Mouse (Mus musculus): ENCODE measurements around the gene BC048562. TPM values are rescaled to one million over a fixed set of nuclear protein-coding genes. Genes with fewer than 3 reads are reported as not detected.

Gene BC048562
- polyA plus RNA-seq, 1 experiment from 2014 or later, result not detected

DNA sequence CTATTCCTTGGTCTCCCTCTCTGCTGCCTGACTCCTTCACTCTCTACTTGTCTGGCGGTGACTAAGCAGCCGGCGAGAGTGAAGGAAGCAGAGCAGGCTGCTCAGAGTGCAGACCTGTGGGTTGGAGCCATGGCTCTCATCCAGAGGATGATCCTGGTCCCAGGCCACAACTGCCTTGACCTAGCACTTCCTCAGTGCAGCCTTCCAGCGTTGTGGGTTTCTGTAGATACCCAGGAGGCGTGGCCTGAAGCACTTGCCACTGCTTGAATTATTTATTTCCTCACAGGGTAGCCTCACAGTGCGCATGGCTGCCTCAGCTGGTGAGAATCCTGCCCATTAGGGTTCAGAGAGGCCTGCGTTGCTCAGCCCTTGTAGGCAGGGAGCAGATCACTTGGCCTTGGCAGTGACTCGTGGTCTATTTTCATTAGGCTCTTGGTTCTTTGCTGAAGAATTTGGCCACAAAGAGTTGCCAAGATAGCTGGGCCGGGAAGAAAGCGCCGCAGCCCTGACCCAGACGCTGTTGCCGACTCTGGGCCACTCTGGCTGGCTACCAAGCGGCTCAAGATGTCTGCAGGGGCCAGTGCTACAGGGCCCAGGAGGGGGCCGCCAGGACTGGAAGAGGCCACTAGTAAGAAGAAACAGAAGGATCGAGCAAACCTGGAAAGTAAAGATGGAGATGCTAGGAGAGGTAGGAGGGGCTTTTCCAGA, 55.9 kb downstream of the BC048562 start:
- H3K4me3 ChIP-seq (replicated peaks), result peak overlapping the region; percentile 96
- H3K27me3 ChIP-seq, result no peaks in the 10 kb centered on the region
- peaks cover 77% of the 10 kb centered on the region for H3K36me3 ChIP-seq
- no peaks in the 10 kb centered on the region for H3K9me3 ChIP-seq (replicated peaks)
- WGBS, result 84% methylated on average over 16 of the region's 16 CpGs
- H3K9ac ChIP-seq, result peak overlapping the region; percentile 98
- H3K4me2 ChIP-seq (replicated peaks), result peak overlapping the region; percentile 77
- peaks cover 21% of the 10 kb centered on the region for H3K4me1 ChIP-seq
- ATAC-seq (ENCODE audit: insufficient number of reproducible peaks, low FRiP score, low TSS enrichment, low read depth), result no peak
- H3K27ac ChIP-seq (replicated peaks), result peak overlapping the region; percentile 56

DNA sequence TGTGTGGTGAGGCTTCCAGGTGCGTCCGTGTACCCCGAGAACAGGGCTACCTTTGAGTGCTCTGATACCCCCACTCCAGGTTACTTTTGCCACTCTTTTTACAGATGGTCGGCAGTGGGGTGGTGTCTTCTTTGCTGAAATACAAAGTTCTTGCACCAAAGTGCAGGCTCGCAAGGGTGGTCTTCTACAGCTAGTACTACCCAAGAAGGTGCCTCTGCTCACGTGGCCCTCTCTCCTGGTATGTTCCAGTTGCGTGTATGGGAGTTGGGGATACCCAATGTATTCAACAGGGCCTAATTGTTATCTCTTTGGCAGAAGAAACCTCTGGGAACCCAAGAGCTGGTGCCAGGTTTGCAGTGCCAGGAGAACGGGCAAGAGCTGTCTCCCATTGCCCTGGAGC, 57.0 kb downstream of the BC048562 start:
- no peak for ATAC-seq (ENCODE audit: insufficient number of reproducible peaks, low FRiP score, low TSS enrichment, low read depth)
- 98% methylated on average over 8 of the region's 8 CpGs for WGBS
- H3K4me2 ChIP-seq (replicated peaks), result no peak overlapping the region
- no peak overlapping the region for H3K4me3 ChIP-seq (replicated peaks)
- H3K4me1 ChIP-seq, result peaks cover 21% of the 10 kb centered on the region
- H3K27me3 ChIP-seq, result no peaks in the 10 kb centered on the region
- H3K36me3 ChIP-seq, result peaks cover 77% of the 10 kb centered on the region
- no peak overlapping the region for H3K9ac ChIP-seq
- H3K27ac ChIP-seq (replicated peaks), result no peak overlapping the region
- no peaks in the 10 kb centered on the region for H3K9me3 ChIP-seq (replicated peaks)

GRCm38 (mm10) chr9:108494146-108494825, 58.0 kb downstream of the BC048562 start:
- H3K4me3 ChIP-seq (replicated peaks), result no peak overlapping the region
- ATAC-seq (ENCODE audit: insufficient number of reproducible peaks, low FRiP score, low TSS enrichment, low read depth), result no peak

GRCm38 (mm10) chr9:108494905-108495304, 58.6 kb downstream of the BC048562 start:
- 78% methylated on average over 10 of the region's 10 CpGs for WGBS
- Histone ChIP-seq H3K4me1 (peaks cover 20% of the 10 kb centered on the region), H3K4me3 (replicated peaks) (no peak overlapping the region), H3K9me3 (replicated peaks) (no peaks in the 10 kb centered on the region), H3K27me3 (no peaks in the 10 kb centered on the region), H3K4me2 (replicated peaks) (no peak overlapping the region), H3K36me3 (peaks cover 78% of the 10 kb centered on the region), H3K9ac (no peak overlapping the region), H3K27ac (replicated peaks) (no peak overlapping the region)
- ATAC-seq (ENCODE audit: insufficient number of reproducible peaks, low FRiP score, low TSS enrichment, low read depth), result no peak

More at GRCm38 (mm10) chr9:108494146-108494825, 58.0 kb downstream of the BC048562 start:
- 89% methylated on average over 19 of the region's 19 CpGs for WGBS
- H3K36me3 ChIP-seq, result peaks cover 77% of the 10 kb centered on the region
- H3K9ac ChIP-seq, result no peak overlapping the region
- H3K27me3 ChIP-seq, result no peaks in the 10 kb centered on the region
- H3K27ac ChIP-seq (replicated peaks), result no peak overlapping the region
- no peaks in the 10 kb centered on the region for H3K9me3 ChIP-seq (replicated peaks)
- no peak overlapping the region for H3K4me2 ChIP-seq (replicated peaks)
- peaks cover 21% of the 10 kb centered on the region for H3K4me1 ChIP-seq

Other genes starting within 250 kb of the BC048562 start
- 1.0 and 1.3 TPM in 2 replicates for gene Bsn, start 246.1 kb upstream of the BC048562 start, polyA plus RNA-seq (2015; fragmentation: Nextera tagmentation; extraction: Ambion mirVana)
- 84.0 and 85.9 TPM in 2 replicates for gene Dag1, start 172.5 kb upstream of the BC048562 start, polyA plus RNA-seq (2015; fragmentation: Nextera tagmentation; extraction: Ambion mirVana)
- 41.7 and 42.9 TPM in 2 replicates for gene Nicn1, start 146.1 kb upstream of the BC048562 start, polyA plus RNA-seq (2015; fragmentation: Nextera tagmentation; extraction: Ambion mirVana)
- gene Amt, start 139.6 kb upstream of the BC048562 start, polyA plus RNA-seq (2015; fragmentation: Nextera tagmentation; extraction: Ambion mirVana), result 10.8 and 11.2 TPM in 2 replicates
- 452 and 468 TPM in 2 replicates for gene Rhoa, start 130.4 kb upstream of the BC048562 start, polyA plus RNA-seq (2015; fragmentation: Nextera tagmentation; extraction: Ambion mirVana)
- 41.3 and 51.6 TPM in 2 replicates for gene Tcta, start 130.3 kb upstream of the BC048562 start, polyA plus RNA-seq (2015; fragmentation: Nextera tagmentation; extraction: Ambion mirVana)
- 713 and 715 TPM in 2 replicates for gene Gpx1, start 97.6 kb upstream of the BC048562 start, polyA plus RNA-seq (2015; fragmentation: Nextera tagmentation; extraction: Ambion mirVana)
- 97.5 and 99.4 TPM in 2 replicates for gene Usp4, start 88.6 kb upstream of the BC048562 start, polyA plus RNA-seq (2015; fragmentation: Nextera tagmentation; extraction: Ambion mirVana)
- 1.0 and 1.1 TPM in 2 replicates for gene 1700102P08Rik, start 43.7 kb upstream of the BC048562 start, polyA plus RNA-seq (2015; fragmentation: Nextera tagmentation; extraction: Ambion mirVana)
- gene Ccdc36, start 8.0 kb upstream of the BC048562 start, polyA plus RNA-seq (2015; fragmentation: Nextera tagmentation; extraction: Ambion mirVana), result 1.2 and 1.3 TPM in 2 replicates
- gene Ccdc71, start 24.0 kb downstream of the BC048562 start, polyA plus RNA-seq (2015; fragmentation: Nextera tagmentation; extraction: Ambion mirVana), result 58.6 and 60.7 TPM in 2 replicates
- 33.4 and 35.7 TPM in 2 replicates for gene Klhdc8b, start 25.1 kb downstream of the BC048562 start, polyA plus RNA-seq (2015; fragmentation: Nextera tagmentation; extraction: Ambion mirVana)
- gene Lamb2, start 43.3 kb downstream of the BC048562 start, polyA plus RNA-seq (2015; fragmentation: Nextera tagmentation; extraction: Ambion mirVana), result 70.2 and 71.7 TPM in 2 replicates
- gene Usp19, start 54.1 kb downstream of the BC048562 start, polyA plus RNA-seq (2015; fragmentation: Nextera tagmentation; extraction: Ambion mirVana), result 69.8 and 75.4 TPM in 2 replicates
- gene Qars, start 71.2 kb downstream of the BC048562 start, polyA plus RNA-seq (2015; fragmentation: Nextera tagmentation; extraction: Ambion mirVana), result 114 and 117 TPM in 2 replicates
- 110 and 125 TPM in 2 replicates for gene Qrich1, start 80.3 kb downstream of the BC048562 start, polyA plus RNA-seq (2015; fragmentation: Nextera tagmentation; extraction: Ambion mirVana)
- gene Impdh2, start 123.8 kb downstream of the BC048562 start, polyA plus RNA-seq (2015; fragmentation: Nextera tagmentation; extraction: Ambion mirVana), result 172 and 173 TPM in 2 replicates
- 63.8 and 65.6 TPM in 2 replicates for gene Ndufaf3, start 131.0 kb downstream of the BC048562 start, polyA plus RNA-seq (2015; fragmentation: Nextera tagmentation; extraction: Ambion mirVana)
- gene Dalrd3, start 133.4 kb downstream of the BC048562 start, polyA plus RNA-seq (2015; fragmentation: Nextera tagmentation; extraction: Ambion mirVana), result 137 and 139 TPM in 2 replicates
- gene Wdr6, start 142.3 kb downstream of the BC048562 start, polyA plus RNA-seq (2015; fragmentation: Nextera tagmentation; extraction: Ambion mirVana), result 89.6 and 93.7 TPM in 2 replicates
- gene P4htm, start 161.2 kb downstream of the BC048562 start, polyA plus RNA-seq (2015; fragmentation: Nextera tagmentation; extraction: Ambion mirVana), result 10.4 and 12.2 TPM in 2 replicates
- 46.9 and 49.5 TPM in 2 replicates for gene Arih2, start 212.9 kb downstream of the BC048562 start, polyA plus RNA-seq (2015; fragmentation: Nextera tagmentation; extraction: Ambion mirVana)
- 36.5 and 37.7 TPM in 2 replicates for gene Slc25a20, start 225.6 kb downstream of the BC048562 start, polyA plus RNA-seq (2015; fragmentation: Nextera tagmentation; extraction: Ambion mirVana)